Mouse (Mus musculus) heart, adult 2 months (tissue): ENCODE data around the gene Gm5148.

ENCODE experiments used
- CTCF ChIP-seq: fragments of 200-600 bp; IDR thresholded peaks from 2 replicates; pipeline ENCODE4 v1.8.1; 2022; ENCODE audit warnings: antibody characterized with exemption, mild to moderate bottlenecking, moderate library complexity
- EP300 ChIP-seq: fragments of 200-500 bp; IDR thresholded peaks from 2 replicates; pipeline ENCODE4 v1.6.1; 2011; ENCODE audit warnings: low read depth, low read length, control low read depth; ENCODE audit not compliant: insufficient read depth
- POLR2A ChIP-seq: fragments of 200-500 bp; IDR thresholded peaks from 2 replicates; pipeline ENCODE4 v1.6.1; 2011; ENCODE audit warnings: mild to moderate bottlenecking, low read depth, low read length, control low read depth; ENCODE audit not compliant: insufficient read depth

- TF ChIP-seq CTCF, result no peak
- TF ChIP-seq POLR2A, result no peak
- TF ChIP-seq EP300, result no peak
These were observed 46.7 kb upstream of the Gm5148 start for GRCm38 (mm10) chr3:37770951-37771350.
